ENCODE assay signal across 25 mouse cellular contexts in genomic region chr2:9287623-9288022, GRCm38 (mm10).
DNase-seq lines count a peak whose midpoint lies in the region; ATAC-seq and TF ChIP-seq lines count a peak whose summit lies in the region.
"Had no signal": no experiment of that assay in that cellular context is flagged by ENCODE, and none has a peak within 500 bp of the region (broad histone marks: within the 10 kb centered on the region; RNA-seq: fewer than 3 reads in every experiment).

No protein-coding gene starts in this region.

- H3K4me1 ChIP-seq in kidney, postnatal 0 days (replicated peaks; ENCODE audit: insufficient read depth, low read length), result peaks cover 6% of the 10 kb centered on the region; the same call in 1 of the 2 replicates
- H3K4me1 ChIP-seq: embryonic facial prominence, embryonic 10.5 days; embryonic facial prominence, embryonic 12.5 days; forebrain, embryonic 10.5 days; forebrain, embryonic 12.5 days had no signal

- no peaks in the 10 kb centered on the region for H3K9me3 ChIP-seq in kidney, postnatal 0 days (replicated peaks; ENCODE audit: low read length)
- H3K9me3 ChIP-seq: embryonic facial prominence, embryonic 10.5 days; embryonic facial prominence, embryonic 12.5 days; forebrain, embryonic 10.5 days; forebrain, embryonic 12.5 days; G1E had no signal

- no peak overlapping the region for H3K9ac ChIP-seq in kidney, postnatal 0 days (ENCODE audit: low read depth, low read length)
- H3K9ac ChIP-seq: embryonic facial prominence, embryonic 12.5 days; forebrain, embryonic 12.5 days had no signal

- peak; percentile 9 for DNase-seq in kidney, postnatal 0 days (ENCODE audit: low spot score)
- no peak for DNase-seq in kidney, postnatal 4 days
- DNase-seq in fat pad, adult 2 months (ENCODE audit: extremely low read depth, low read depth, low spot score), result peak; percentile 83
- peak; percentile 91 for DNase-seq in gonadal fat pad, adult 2 months (ENCODE audit: low read depth)
- DNase-seq in gastrocnemius, adult 2 months, result no peak
- DNase-seq: adrenal gland, adult 8-10 months; adrenal gland, postnatal 14 days; adrenal gland, postnatal 36 days; B cell, adult 2 months; cerebellum, adult 11 months; cerebellum, adult 18-20 months; cerebellum, postnatal 10 days; cerebellum, postnatal 25 days had no signal

- H3K4me2 ChIP-seq in kidney, postnatal 0 days (ENCODE audit: low read length), result no peak overlapping the region
- H3K4me2 ChIP-seq: embryonic facial prominence, embryonic 12.5 days; forebrain, embryonic 12.5 days had no signal

- H3K4me3 ChIP-seq in kidney, postnatal 0 days (replicated peaks; ENCODE audit: low read depth, low read length), result no peak overlapping the region
- no peak overlapping the region for H3K4me3 ChIP-seq in gastrocnemius, adult 2 months
- H3K4me3 ChIP-seq: embryonic facial prominence, embryonic 10.5 days; embryonic facial prominence, embryonic 12.5 days; forebrain, embryonic 10.5 days; forebrain, embryonic 12.5 days had no signal

- intact Hi-C loops in gastrocnemius, adult 2 months (cut with DNase I), result no loop called here

- no peaks in the 10 kb centered on the region for H3K36me3 ChIP-seq in kidney, postnatal 0 days (ENCODE audit: insufficient read depth, low read length)
- H3K36me3 ChIP-seq: embryonic facial prominence, embryonic 10.5 days; embryonic facial prominence, embryonic 12.5 days; forebrain, embryonic 10.5 days; forebrain, embryonic 12.5 days; G1E had no signal

- no peak for ATAC-seq in kidney, postnatal 0 days (replicated peaks; ENCODE audit: low FRiP score, low read depth)
- no peak for ATAC-seq in cerebellum, adult (ENCODE audit: insufficient number of reproducible peaks, low FRiP score, low TSS enrichment)
- ATAC-seq: activated CD4-positive, CD25-positive, alpha-beta regulatory T cell, adult 4 months; CD4-positive, CD25-positive, alpha-beta regulatory T cell, adult 4 months; forebrain, embryonic 14.5 days; forebrain, embryonic 16.5 days; Patski had no signal

- H3K27ac ChIP-seq in kidney, postnatal 0 days, result no peak overlapping the region
- no peak overlapping the region for H3K27ac ChIP-seq in gastrocnemius, adult 2 months
- H3K27ac ChIP-seq: embryonic facial prominence, embryonic 10.5 days; embryonic facial prominence, embryonic 12.5 days; forebrain, embryonic 10.5 days; forebrain, embryonic 12.5 days had no signal

- no peak for TF ChIP-seq CTCF in kidney, postnatal 0 days (IDR thresholded peaks at IDR 0.05; ENCODE audit: low read depth)
- no peak for TF ChIP-seq CTCF in gastrocnemius, adult 2 months (IDR thresholded peaks at IDR 0.05)

- no peaks in the 10 kb centered on the region for H3K27me3 ChIP-seq in kidney, postnatal 0 days (ENCODE audit: insufficient read depth, low read length)
- H3K27me3 ChIP-seq: CH12.LX; embryonic facial prominence, embryonic 12.5 days; forebrain, embryonic 12.5 days; Patski had no signal

- WGBS in kidney, postnatal 0 days, result 30% methylated on average over 6 of the region's 6 CpGs

Comparison
In these comparisons a context has a peak if more than half of its experiments do, and no peak if none do; other contexts are left out.
1. DNase-seq: peak in kidney, postnatal 0 days (single experiment), fat pad, adult 2 months (single experiment) and gonadal fat pad, adult 2 months (single experiment); none in kidney, postnatal 4 days (0 of 2) and gastrocnemius, adult 2 months (single experiment).